Mouse (Mus musculus) retina, embryonic 14.5 days (tissue): Measurements from ENCODE around the gene Ccnt1.
"Not testable (repeated sequence)": the region's sequence is repeated elsewhere in the genome, so short reads cannot be mapped to it uniquely, and the experiment has no call there.

Source experiments
- DNase-seq: peaks from one replicate; pipeline ENCODE4 v3.0.0-alpha.2; 2015; ENCODE audit warnings: low spot score

Ccnt1 gene

DNA sequence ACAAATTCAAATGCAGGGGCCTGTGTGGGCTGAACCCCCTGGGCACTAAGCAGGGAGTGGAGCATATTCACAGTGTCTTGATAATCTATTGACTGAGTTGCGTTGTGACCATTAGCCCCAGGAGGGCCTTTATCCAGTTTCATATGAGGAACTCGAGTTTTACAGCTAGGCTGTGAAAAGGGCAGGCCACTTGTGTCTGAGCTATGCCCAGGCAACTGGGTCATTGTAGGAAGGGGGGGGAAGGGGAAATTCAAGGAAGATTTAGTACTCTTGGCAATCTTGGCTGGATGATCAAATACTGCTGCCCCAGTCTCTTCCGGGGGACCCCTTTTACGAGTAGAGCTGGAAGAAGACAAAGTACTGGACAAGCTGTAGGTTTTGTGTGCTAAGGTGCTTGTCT is 27.4 kb downstream of the Ccnt1 start:
- no peak for DNase-seq

- DNase-seq = no peak
Measured at GRCm38 (mm10) chr15:98541064-98541463, 29.7 kb downstream of the Ccnt1 start.

- DNase-seq = no peak
Measured at GRCm38 (mm10) chr15:98537923-98538322, 32.8 kb downstream of the Ccnt1 start.

DNA sequence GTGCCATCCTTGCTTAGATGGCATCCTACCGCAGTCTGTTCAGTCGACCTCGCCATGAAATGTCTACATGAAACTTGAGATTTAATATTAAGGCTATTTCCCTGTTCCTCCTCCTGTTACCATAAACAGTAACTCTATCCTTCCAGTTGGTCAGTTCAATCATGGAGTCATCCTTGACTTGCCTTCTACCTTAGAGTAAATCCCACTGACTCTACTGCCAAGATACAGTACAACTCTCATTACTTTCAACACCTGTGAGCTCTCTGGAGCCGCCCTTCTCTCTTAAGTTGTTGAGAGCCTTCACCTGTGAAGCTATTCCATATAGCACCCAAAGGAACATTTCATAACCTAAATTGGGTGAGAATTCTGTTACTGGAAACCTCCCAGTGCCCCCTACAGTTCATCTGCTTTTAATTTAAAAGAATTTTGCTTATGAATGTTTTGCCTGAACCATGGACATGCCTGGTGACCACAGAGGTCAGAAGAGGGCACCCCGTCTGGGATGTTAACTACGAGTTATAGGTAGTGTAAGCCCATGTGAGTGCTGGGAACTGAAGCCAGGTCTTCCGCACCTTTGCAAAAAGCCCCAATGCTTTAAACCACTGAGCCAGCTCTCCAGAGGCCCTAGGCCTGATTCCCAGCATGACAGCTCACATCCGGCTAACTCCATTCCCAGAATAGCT is 33.8 kb downstream of the Ccnt1 start:
- no peak for DNase-seq

GRCm38 (mm10) chr15:98535921-98536320 is 34.8 kb downstream of the Ccnt1 start:
- no peak for DNase-seq

DNA sequence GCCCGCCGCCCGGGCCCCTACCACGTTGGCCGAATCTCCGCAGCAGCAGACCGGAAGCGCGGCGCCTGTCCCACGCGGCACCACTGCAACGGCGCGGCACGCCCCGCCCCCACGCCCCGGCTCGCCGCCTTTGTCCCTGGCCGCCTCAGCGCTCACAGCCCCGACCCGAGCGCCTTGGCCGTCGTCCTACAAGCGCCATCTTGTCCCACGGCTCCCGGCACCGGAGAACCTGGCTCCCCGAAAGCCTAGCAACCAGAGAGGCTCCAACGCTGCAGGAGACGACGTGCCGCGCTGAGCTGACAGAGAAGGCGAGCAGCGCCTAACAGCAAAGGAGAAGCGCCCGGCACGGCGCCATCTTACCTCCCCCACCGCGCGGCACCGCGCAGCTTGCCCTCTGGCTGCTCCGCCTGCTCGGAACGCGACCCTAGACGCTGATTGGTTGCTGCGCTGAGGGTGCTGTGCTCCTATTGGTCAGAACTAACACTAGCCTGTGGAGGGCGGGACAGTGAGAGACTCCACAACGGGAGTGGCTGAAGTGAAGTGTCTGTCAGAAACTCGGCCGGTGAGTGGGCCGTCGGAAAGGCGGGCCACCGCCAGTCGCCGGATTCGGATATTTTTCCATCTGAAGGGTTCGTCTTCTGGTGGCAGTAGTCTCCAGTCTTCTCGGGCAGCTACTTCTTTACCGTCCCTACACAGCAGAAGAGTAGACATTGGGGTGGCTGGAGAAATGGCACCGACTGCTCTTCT is 36.7 kb downstream of the Ccnt1 start, which contains the start of gene Kansl2:
Kansl2 (minus strand) TSS at position 384 of the 747 bp plus-strand sequence.
- peak; percentile 99 for DNase-seq

- no peak for DNase-seq
Measured at GRCm38 (mm10) chr15:98533035-98533531, 37.6 kb downstream of the Ccnt1 start.

DNA sequence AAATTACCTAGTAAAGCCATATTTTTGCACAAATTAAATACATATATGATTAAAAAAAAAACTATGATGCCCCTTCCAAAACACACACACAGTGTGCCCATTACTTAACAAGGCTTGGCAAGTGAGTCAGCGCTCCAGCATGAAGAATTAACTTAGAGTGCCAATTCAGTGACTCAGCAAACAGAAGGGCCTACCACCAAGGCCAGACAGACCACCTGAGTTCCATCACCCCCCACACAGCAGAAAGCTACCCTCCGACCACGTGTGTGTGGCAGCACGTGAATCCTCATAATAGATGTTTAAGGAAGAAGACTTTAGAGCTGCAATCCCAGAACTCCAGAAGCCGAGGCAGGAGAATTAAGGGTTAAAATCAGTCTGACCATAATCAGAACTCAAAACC is 38.4 kb downstream of the Ccnt1 start:
- DNase-seq = no peak

GRCm38 (mm10) chr15:98528066-98528563 is 42.6 kb downstream of the Ccnt1 start:
- DNase-seq = no peak

GRCm38 (mm10) chr15:98527056-98527771 is 43.5 kb downstream of the Ccnt1 start:
- DNase-seq = no peak

GRCm38 (mm10) chr15:98526057-98526456 is 44.7 kb downstream of the Ccnt1 start:
- DNase-seq = no peak

- no peak for DNase-seq
Measured at GRCm38 (mm10) chr15:98521245-98521644, 49.5 kb downstream of the Ccnt1 start.

DNA sequence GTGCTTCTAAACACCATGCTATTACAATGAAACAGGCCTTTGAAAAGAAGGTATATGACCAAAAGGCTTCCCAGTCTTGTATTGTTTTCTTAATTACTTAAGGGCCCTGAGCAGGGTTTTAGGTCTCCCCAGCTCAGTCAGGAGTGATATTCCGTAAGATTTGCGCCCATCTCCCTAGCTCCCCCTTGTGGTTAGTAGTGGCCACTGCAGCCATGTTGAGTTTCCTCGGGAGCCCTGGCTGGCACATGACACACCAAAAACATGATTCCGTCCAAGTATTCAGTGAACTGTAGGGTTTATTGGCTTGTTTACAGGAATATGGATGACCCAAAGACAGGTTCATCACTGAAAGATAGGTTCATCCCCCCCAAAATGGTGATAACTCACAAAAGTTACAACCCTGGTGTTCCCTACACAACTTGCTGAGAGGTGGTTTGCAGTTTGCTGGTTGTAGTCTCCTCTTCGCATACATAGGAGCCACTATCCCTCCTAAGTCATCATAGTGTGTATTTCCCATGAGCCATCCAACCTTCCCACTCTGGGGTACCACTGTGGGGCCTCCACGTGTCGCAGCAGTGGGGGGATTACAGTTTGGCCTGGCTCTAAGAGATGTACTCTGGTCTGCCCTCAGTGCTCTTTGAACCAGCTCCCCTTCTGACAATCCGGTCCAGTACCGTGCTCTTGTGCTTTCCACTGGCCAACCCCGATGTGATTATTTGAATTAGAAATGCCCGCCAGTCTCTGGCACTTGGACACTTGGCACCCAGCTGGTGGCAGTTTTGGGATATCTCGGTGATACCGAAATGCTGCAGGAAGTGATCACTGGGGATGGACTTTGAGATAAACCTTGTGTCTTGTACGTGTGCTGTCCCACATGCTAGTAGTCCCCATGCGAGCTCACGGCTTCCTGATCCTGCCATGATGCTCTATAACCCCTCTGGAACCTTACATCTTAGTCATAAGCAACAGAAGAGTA is 53.1 kb downstream of the Ccnt1 start:
- DNase-seq = peak; percentile 80

DNA sequence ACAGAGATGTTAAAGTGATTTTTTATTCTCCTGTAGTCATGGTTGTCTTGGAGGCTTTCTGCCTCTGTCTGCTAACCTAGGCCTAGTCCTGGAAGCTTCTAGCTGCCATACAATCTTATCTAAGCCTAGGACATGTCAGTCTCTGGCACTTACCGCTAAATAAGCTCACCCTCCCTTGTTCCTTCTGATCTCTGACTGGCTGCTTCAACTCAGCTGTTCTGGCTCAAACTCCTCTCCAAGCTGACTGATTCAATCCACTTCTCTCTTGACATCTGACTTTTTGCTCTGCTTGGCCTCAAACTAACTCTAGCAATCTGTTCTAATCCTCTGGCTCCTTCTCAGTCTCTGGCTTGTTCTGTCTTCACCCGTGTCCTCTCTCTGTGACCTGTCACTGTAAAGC is 55.9 kb downstream of the Ccnt1 start:
- DNase-seq = not testable (repeated sequence)

DNA sequence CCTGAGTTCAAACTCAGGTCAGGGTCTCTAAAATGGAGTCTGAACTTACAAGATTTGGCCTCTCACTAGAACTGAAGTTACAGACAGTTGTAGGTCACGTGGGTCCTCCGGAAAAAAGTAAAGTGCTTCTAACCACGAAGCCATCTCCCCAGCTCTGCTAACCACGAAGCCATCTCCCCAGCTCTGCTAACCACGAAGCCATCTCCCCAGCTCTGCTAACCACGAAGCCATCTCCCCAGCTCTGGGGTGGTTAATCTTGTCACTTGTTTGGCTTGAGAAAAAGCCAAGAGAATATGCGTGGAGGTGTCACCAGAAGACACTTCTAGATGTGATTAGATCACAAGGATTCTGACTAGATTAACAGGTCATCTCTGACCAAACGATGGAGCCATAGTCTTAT is 56.6 kb downstream of the Ccnt1 start:
- no peak for DNase-seq

GRCm38 (mm10) chr15:98513676-98514075 is 57.0 kb downstream of the Ccnt1 start:
- DNase-seq = not testable (repeated sequence)

- no peak for DNase-seq
Measured at GRCm38 (mm10) chr15:98512799-98513321, 57.9 kb downstream of the Ccnt1 start.

GRCm38 (mm10) chr15:98512232-98512631 is 58.5 kb downstream of the Ccnt1 start:
- DNase-seq = no peak

DNA sequence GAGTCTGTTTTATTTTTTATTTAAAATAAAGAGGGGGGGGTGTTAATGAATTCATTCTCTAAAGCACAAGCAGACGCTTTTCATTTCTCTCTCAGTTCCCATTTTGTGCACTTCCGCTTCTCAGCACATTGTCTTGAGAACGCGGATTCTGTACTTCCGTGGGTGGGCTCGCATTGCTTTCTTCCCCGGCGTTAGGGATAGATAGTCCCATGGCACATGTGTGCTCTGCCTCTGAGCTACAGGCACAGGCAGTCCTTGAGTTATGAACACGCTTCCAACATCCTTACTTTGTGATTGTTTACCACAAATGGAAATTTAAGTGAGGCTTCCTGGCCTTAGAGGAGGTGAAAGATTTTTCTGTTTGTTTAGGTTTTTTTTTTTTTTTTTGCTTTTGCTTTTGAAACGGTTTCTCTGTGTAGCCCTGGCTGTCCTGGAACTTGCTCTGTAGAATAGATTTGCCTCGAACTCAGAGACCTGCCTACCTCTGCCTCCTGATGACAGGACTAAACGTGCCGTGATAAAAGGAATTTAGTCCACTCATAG is 59.3 kb downstream of the Ccnt1 start:
- no peak for DNase-seq
